Mouse (Mus musculus) liver, embryonic 12.5 days (tissue): Measurements from ENCODE around the gene Anapc15-ps. TPM values are rescaled to one million over a fixed set of nuclear protein-coding genes. Genes with fewer than 3 reads are reported as not detected.

Experiments
- ATAC-seq: fragments of 200-750 bp; cut with Nextera tagmentation; 2 replicates; pipeline ENCODE4 v1.8.0; 2017; ENCODE audit warnings: moderate number of reproducible peaks, mild to moderate bottlenecking, moderate library complexity
- H3K27ac ChIP-seq: fragments of 300-500 bp; sonication (generic); 2 replicates; pipeline ENCODE4 v1.5.1; 2016; ENCODE audit warnings: mild to moderate bottlenecking
- H3K27me3 ChIP-seq: fragments of 300-500 bp; sonication (generic); replicated peaks from 2 replicates; pipeline ENCODE4 v1.6.1; 2016; ENCODE audit warnings: mild to moderate bottlenecking, moderate library complexity
- H3K36me3 ChIP-seq: fragments of 300-500 bp; sonication (generic); 2 replicates; pipeline ENCODE4 v1.6.1; 2016; ENCODE audit warnings: mild to moderate bottlenecking, moderate library complexity
- H3K4me1 ChIP-seq: fragments of 300-500 bp; sonication (generic); 2 replicates; pipeline ENCODE4 v1.6.1; 2016
- H3K4me2 ChIP-seq: fragments of 300-500 bp; sonication (generic); 2 replicates; pipeline ENCODE4 v1.6.1; 2016; ENCODE audit warnings: mild to moderate bottlenecking, moderate library complexity
- H3K4me3 ChIP-seq: fragments of 300-500 bp; sonication (generic); 2 replicates; pipeline ENCODE4 v1.5.1; 2016; ENCODE audit warnings: mild to moderate bottlenecking, moderate library complexity
- H3K9ac ChIP-seq: fragments of 300-500 bp; sonication (generic); 2 replicates; pipeline ENCODE4 v1.6.1; 2016; ENCODE audit warnings: mild to moderate bottlenecking, moderate library complexity
- H3K9me3 ChIP-seq: fragments of 300-500 bp; sonication (generic); replicated peaks from 2 replicates; pipeline ENCODE4 v1.6.1; 2016; ENCODE audit warnings: mild to moderate bottlenecking, moderate library complexity
- WGBS: fragments of 180-500 bp; shearing (Covaris S2); methylation state at CpG from one replicate; pipeline ENCODE4 v1.1.7; 2016; ENCODE audit not compliant: insufficient replicate concordance; 5-methylcytosine and 5-hydroxymethylcytosine counted together
- polyA plus RNA-seq: library from polyadenylated mRNA; unstranded; fragments of >200 nt; fragmentation: Nextera tagmentation; extraction: Ambion mirVana; gene quantifications from 2 replicates; pipeline ENCODE4 v1.2.1, GENCODE M21; 2016

Anapc15-ps gene
- polyA plus RNA-seq, 1 experiment from 2014 or later: not detected

- Histone ChIP-seq H3K4me2 (no peak overlapping the region), H3K4me3 (no peak overlapping the region), H3K36me3 (no peaks in the 10 kb centered on the region), H3K9ac (no peak overlapping the region), H3K27me3 (no peaks in the 10 kb centered on the region; the same call in 1 of the 2 replicates), H3K9me3 (no peaks in the 10 kb centered on the region), H3K27ac (no peak overlapping the region), H3K4me1 (peaks cover 5% of the 10 kb centered on the region; the same call in 1 of the 2 replicates)
- 70% methylated on average over 9 of the region's 9 CpGs for WGBS
- ATAC-seq: no peak
Measured at GRCm38 (mm10) chr10:95706867-95707266, 33.6 kb upstream of the Anapc15-ps start.

DNA sequence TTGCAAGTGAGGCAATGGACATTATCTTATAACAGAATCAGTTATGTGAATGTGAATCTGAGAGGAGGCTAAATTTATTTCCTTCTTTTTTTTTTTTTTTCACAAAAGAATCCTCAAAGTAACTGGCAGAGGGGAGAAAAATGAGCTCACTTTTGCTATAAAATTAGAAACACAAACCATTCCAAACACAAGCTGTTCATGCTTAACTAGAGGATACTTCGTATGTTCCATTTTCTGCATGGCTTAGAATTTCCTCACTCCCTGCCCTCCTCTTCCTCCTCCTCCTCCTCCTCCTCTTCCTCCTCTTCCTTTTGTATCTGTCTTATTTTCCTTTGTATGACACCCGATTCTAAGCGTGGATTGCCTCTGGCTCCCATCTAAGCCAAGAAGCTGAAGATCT is 32.5 kb upstream of the Anapc15-ps start:
- ATAC-seq: no peak
- no peak overlapping the region for H3K4me3 ChIP-seq
- H3K9me3 ChIP-seq: no peaks in the 10 kb centered on the region
- no peak overlapping the region for H3K27ac ChIP-seq
- no peaks in the 10 kb centered on the region for H3K36me3 ChIP-seq
- WGBS: 61% methylated on average over 3 of the region's 3 CpGs
- no peak overlapping the region for H3K9ac ChIP-seq
- no peaks in the 10 kb centered on the region; the same call in 1 of the 2 replicates for H3K27me3 ChIP-seq
- H3K4me1 ChIP-seq: peaks cover 5% of the 10 kb centered on the region; the same call in 1 of the 2 replicates
- H3K4me2 ChIP-seq: no peak overlapping the region

DNA sequence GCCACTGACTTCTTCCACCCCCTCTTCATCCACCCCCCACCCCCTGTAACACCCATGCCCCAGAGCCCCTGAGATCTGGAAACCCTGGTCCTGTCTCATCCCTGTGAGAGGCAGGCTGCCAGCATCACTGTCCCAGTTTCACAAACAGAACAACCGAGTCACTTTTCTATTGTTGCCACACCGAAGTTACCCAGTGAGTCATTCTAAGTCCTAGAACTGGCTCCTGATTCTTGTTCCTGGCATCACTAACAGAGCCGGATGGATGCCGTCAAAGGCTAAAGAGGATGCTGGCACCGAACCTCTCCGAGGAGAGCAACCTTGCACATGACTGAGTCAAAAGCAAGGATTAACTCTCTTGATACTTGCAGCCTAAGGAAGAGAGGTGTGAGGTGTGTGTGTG is 31.6 kb upstream of the Anapc15-ps start:
- H3K27me3 ChIP-seq: no peaks in the 10 kb centered on the region
- no peak for ATAC-seq
- no peak overlapping the region for H3K4me2 ChIP-seq
- no peaks in the 10 kb centered on the region for H3K9me3 ChIP-seq
- no peak overlapping the region for H3K27ac ChIP-seq
- peaks cover 5% of the 10 kb centered on the region; the same call in 1 of the 2 replicates for H3K4me1 ChIP-seq
- H3K4me3 ChIP-seq: no peak overlapping the region
- 76% methylated on average over 6 of the region's 6 CpGs for WGBS
- no peaks in the 10 kb centered on the region for H3K36me3 ChIP-seq
- H3K9ac ChIP-seq: no peak overlapping the region

- 74% methylated on average over 5 of the region's 5 CpGs for WGBS
- H3K9ac ChIP-seq: no peak overlapping the region
- ATAC-seq: no peak
- no peaks in the 10 kb centered on the region for H3K36me3 ChIP-seq
- H3K4me2 ChIP-seq: no peak overlapping the region
- H3K27ac ChIP-seq: no peak overlapping the region
- peaks cover 4% of the 10 kb centered on the region; the same call in 1 of the 2 replicates for H3K4me1 ChIP-seq
- no peak overlapping the region for H3K4me3 ChIP-seq
- no peaks in the 10 kb centered on the region for H3K27me3 ChIP-seq
- H3K9me3 ChIP-seq: no peaks in the 10 kb centered on the region
Measured at GRCm38 (mm10) chr10:95703730-95704129, 30.5 kb upstream of the Anapc15-ps start.

GRCm38 (mm10) chr10:95700422-95700821 is 27.2 kb upstream of the Anapc15-ps start:
- WGBS: 71% methylated on average over 4 of the region's 4 CpGs

GRCm38 (mm10) chr10:95698920-95699714 is 25.9 kb upstream of the Anapc15-ps start:
- Histone ChIP-seq H3K27ac (no peak overlapping the region), H3K9me3 (no peaks in the 10 kb centered on the region), H3K4me1 (no peaks in the 10 kb centered on the region), H3K4me3 (no peak overlapping the region), H3K27me3 (no peaks in the 10 kb centered on the region), H3K4me2 (no peak overlapping the region), H3K36me3 (no peaks in the 10 kb centered on the region), H3K9ac (no peak overlapping the region)
- 71% methylated on average over 8 of the region's 8 CpGs for WGBS
- no peak for ATAC-seq

More at GRCm38 (mm10) chr10:95700422-95700821, 27.2 kb upstream of the Anapc15-ps start:
- no peak overlapping the region for H3K4me3 ChIP-seq
- no peaks in the 10 kb centered on the region for H3K27me3 ChIP-seq
- H3K9me3 ChIP-seq: no peaks in the 10 kb centered on the region
- no peak overlapping the region for H3K9ac ChIP-seq
- H3K27ac ChIP-seq: no peak overlapping the region
- no peak for ATAC-seq
- H3K4me2 ChIP-seq: no peak overlapping the region
- H3K36me3 ChIP-seq: no peaks in the 10 kb centered on the region
- H3K4me1 ChIP-seq: no peaks in the 10 kb centered on the region

GRCm38 (mm10) chr10:95696253-95696641 is 23.0 kb upstream of the Anapc15-ps start:
- no peak overlapping the region for H3K4me3 ChIP-seq
- WGBS: 70% methylated on average over 3 of the region's 3 CpGs
- no peaks in the 10 kb centered on the region for H3K9me3 ChIP-seq
- H3K4me2 ChIP-seq: no peak overlapping the region
- no peaks in the 10 kb centered on the region for H3K36me3 ChIP-seq
- no peaks in the 10 kb centered on the region for H3K27me3 ChIP-seq
- no peak for ATAC-seq
- H3K27ac ChIP-seq: no peak overlapping the region
- H3K4me1 ChIP-seq: no peaks in the 10 kb centered on the region
- H3K9ac ChIP-seq: no peak overlapping the region

DNA sequence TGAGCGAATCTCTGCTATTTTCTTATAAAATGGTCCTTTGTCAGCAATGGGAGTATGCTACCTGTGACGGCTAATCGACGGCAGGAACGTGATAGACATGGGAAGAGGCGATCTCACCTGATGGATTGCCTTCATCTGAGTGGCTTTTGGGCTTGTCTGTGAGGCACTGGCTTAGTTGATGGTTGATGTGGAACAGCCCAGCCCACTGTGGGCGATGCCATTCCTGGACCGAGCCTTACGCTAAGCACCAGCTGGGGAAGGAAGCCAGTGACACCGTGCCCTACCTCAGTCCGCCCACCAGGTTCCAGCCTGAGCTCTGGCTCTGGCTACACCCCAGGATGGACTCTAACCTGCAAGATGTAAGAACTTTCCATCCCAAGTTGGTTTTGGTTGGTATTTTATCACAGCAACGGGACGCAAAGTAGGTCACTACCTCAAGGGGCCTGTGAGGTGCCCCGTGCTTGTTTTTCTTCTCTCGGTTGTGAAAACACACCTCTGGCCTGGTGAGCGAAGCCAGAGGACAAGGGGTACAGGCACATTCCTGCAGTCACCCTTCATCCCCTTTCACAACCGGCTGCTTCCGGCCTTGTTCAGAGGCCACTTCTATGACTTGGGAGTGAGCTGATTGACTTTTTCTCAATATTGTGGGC is 22.5 kb upstream of the Anapc15-ps start:
- no peak for ATAC-seq
- Histone ChIP-seq H3K9ac (no peak overlapping the region), H3K4me1 (no peaks in the 10 kb centered on the region), H3K9me3 (no peaks in the 10 kb centered on the region), H3K36me3 (no peaks in the 10 kb centered on the region), H3K4me2 (no peak overlapping the region), H3K4me3 (no peak overlapping the region), H3K27ac (no peak overlapping the region), H3K27me3 (no peaks in the 10 kb centered on the region)
- WGBS: 81% methylated on average over 18 of the region's 18 CpGs

- Histone ChIP-seq H3K36me3 (no peaks in the 10 kb centered on the region), H3K9ac (no peak overlapping the region), H3K9me3 (no peaks in the 10 kb centered on the region), H3K4me3 (no peak overlapping the region), H3K27me3 (no peaks in the 10 kb centered on the region), H3K4me1 (peaks cover 4% of the 10 kb centered on the region; the same call in 1 of the 2 replicates), H3K27ac (no peak overlapping the region), H3K4me2 (no peak overlapping the region)
- WGBS: 66% methylated on average over 12 of the region's 12 CpGs
- ATAC-seq: no peak
Measured at GRCm38 (mm10) chr10:95694559-95695251, 21.5 kb upstream of the Anapc15-ps start.

GRCm38 (mm10) chr10:95691347-95691746 is 18.1 kb upstream of the Anapc15-ps start:
- Histone ChIP-seq H3K27ac (no peak overlapping the region), H3K4me1 (peaks cover 7% of the 10 kb centered on the region; the same call in 1 of the 2 replicates), H3K4me3 (no peak overlapping the region), H3K9ac (no peak overlapping the region), H3K9me3 (no peaks in the 10 kb centered on the region), H3K27me3 (no peaks in the 10 kb centered on the region), H3K36me3 (no peaks in the 10 kb centered on the region), H3K4me2 (no peak overlapping the region)
- no peak for ATAC-seq
- 90% methylated on average over 4 of the region's 4 CpGs for WGBS

GRCm38 (mm10) chr10:95689833-95690232 is 16.6 kb upstream of the Anapc15-ps start:
- ATAC-seq: 0 out of 2 replicates have a peak, but pooled peaks have one; percentile 47

DNA sequence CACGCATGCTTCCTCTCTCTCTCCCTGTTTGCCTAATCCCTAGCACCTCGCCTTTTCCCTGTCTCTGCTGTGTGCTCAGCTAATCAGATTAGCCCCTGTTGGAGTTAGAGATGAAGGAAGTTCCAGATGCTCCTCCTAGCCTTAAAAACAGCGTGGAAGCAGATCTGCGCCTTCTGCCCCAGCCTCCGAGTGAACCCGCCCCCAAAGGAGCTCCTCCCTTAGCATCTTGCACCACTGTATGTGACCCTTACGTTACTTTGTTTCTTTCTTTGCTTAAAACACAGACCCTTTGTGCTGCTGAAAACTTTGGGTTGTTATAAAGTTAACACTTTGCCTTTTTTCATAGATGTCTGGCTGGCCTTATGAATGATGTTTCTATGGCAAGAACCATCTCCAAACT is 15.8 kb upstream of the Anapc15-ps start:
- no peak overlapping the region for H3K4me2 ChIP-seq
- no peak overlapping the region for H3K9ac ChIP-seq
- no peaks in the 10 kb centered on the region for H3K9me3 ChIP-seq
- no peaks in the 10 kb centered on the region for H3K36me3 ChIP-seq
- no peak overlapping the region for H3K27ac ChIP-seq
- WGBS: 61% methylated on average over 7 of the region's 7 CpGs
- H3K4me1 ChIP-seq: peaks cover 7% of the 10 kb centered on the region; the same call in 1 of the 2 replicates
- no peaks in the 10 kb centered on the region for H3K27me3 ChIP-seq
- H3K4me3 ChIP-seq: no peak overlapping the region
- ATAC-seq: no peak

More at GRCm38 (mm10) chr10:95689833-95690232, 16.6 kb upstream of the Anapc15-ps start:
- H3K27me3 ChIP-seq: no peaks in the 10 kb centered on the region
- no peaks in the 10 kb centered on the region for H3K9me3 ChIP-seq
- 89% methylated on average over 1 of the region's 1 CpGs for WGBS
- no peak overlapping the region for H3K27ac ChIP-seq
- peaks cover 7% of the 10 kb centered on the region; the same call in 1 of the 2 replicates for H3K4me1 ChIP-seq
- H3K4me2 ChIP-seq: no peak overlapping the region
- H3K36me3 ChIP-seq: no peaks in the 10 kb centered on the region
- no peak overlapping the region for H3K4me3 ChIP-seq
- H3K9ac ChIP-seq: no peak overlapping the region
